Mouse (Mus musculus) hindlimb bud, embryonic 11.5 days (tissue): ENCODE measurements around the gene Cbx4.

Source experiments
- DNase-seq: peaks from one replicate; pipeline ENCODE4 v3.0.0-alpha.2; 2012; ENCODE audit warnings: low read depth, low spot score; ENCODE audit errors: extremely low spot score

Gene Cbx4

DNA sequence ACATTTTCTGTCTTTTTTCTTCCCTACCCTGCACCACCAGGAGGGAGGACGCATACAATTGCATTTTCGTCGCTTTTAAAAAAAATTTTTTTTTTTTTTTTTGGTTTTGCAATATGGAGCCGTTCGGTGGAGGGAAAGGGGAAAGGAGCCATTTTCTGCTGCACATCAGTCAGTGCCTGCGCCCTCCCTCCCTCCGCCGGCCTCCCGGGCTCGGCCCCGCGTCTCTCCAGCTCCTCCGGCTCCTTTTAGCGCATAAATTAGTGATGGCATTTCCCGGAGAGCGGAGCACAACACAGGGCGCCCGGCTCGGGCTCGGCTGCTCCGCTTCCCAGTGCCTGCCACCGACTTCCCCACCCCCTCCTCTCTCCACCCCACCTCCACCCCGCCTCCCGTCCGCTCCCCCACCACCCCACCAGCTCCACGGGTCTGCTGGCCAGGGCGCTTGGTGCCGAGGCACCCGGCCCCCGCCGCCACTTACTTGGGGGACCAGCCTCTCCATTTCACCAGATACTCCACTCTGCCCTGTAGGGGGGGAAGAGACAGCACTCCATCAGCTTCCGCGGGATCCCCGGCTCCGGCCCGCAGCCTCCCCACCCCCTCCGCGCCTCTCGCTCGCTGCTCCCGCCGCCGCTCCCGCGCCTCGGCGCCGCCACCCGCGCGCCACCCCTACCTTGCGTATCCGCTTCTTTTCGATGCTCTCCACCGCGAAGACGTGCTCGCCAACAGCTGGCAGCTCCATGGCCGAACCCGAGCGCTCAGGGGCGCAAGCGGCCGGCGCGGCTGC is 550 bp downstream of the Cbx4 start:
- no peak for DNase-seq

DNA sequence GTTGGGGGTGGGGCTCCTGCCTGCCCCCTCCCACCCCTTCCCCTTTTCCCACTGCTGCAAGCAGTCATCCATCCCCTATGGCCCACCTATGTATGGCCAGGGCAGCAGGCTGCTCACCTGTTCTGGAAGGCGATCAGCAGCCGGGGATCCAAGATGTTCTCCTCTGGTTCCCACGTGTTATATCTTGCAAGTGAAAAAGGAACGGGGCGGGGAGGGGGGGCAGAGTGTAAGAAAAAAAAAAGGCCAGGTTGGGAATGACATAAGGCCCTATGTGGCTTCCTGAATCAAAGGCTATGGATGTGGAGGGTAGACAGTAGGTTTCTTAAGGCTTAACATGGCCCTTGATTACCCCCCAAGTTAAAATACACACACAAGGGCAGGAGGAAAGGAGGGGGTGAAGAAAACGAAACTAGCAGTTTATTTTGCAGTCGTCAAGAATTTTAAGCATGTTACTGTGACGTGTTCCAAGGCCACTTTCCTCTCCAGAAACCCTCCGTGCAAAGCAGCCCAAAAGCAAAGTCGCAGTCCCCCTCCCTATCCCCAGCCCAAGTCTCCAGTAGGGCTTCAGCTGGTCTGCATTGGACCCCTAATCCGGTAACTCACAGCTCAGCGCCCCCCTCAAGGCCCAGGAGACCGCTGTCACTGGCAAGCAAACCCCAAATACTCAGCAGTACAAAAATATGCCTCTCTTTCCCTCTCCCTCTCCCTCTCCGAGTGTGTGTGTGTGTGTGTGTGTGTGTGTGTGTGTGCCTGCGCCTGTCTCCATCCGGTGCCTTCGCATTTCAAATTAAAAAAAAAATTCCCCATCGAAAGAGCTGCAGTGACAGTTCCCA is 1.4 kb downstream of the Cbx4 start:
- DNase-seq, result no peak

- DNase-seq, result no peak
These were observed 2.1 kb downstream of the Cbx4 start for GRCm38 (mm10) chr11:119083724-119084445.

DNA sequence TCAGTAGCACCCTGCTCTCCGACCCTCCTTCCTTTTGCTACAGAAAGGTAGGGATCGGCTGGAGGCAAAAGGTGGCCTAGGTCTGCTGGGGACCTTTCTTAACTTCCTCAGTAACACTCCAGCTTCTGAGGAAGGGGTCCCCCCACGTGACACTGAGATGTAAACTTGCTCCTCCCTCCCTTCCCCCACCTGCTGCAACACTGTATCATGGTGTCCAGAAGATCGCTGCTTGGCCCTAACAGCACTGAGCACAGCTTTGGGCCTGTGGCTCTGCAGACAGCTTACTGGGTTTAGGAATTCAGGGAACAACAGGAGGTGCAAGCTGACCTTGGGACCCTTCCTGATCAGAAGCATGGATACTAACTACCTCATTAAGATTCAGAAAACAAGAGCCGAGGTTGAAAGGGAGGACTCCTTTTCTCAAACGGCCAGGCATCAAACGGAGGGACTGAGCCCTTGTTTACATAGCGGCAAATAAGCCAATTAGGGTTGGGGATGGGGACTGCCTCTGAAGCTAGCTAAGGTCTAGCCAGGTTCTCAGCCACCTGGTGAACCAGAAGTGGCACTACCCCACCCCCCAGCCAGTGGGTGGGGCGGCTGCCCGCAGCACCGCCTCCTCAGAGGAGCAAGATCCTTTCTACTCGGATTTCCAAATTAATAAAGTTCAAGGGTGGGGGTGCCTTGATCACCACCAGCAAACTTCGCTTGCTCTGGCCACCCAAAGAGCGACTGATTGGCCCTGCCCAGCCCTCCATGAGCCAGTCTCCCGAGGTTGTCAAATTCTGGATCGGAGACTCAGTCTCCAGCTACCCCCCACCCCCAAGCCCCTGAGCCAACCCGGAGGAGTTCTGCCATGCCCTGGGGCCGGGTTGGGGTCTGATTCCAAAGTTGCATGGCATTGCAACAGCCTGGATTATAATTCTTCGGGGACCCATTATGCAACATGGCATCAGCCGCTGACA is 3.1 kb downstream of the Cbx4 start:
- no peak for DNase-seq

- no peak for DNase-seq
These were observed 4.0 kb downstream of the Cbx4 start for GRCm38 (mm10) chr11:119081839-119082637.

DNA sequence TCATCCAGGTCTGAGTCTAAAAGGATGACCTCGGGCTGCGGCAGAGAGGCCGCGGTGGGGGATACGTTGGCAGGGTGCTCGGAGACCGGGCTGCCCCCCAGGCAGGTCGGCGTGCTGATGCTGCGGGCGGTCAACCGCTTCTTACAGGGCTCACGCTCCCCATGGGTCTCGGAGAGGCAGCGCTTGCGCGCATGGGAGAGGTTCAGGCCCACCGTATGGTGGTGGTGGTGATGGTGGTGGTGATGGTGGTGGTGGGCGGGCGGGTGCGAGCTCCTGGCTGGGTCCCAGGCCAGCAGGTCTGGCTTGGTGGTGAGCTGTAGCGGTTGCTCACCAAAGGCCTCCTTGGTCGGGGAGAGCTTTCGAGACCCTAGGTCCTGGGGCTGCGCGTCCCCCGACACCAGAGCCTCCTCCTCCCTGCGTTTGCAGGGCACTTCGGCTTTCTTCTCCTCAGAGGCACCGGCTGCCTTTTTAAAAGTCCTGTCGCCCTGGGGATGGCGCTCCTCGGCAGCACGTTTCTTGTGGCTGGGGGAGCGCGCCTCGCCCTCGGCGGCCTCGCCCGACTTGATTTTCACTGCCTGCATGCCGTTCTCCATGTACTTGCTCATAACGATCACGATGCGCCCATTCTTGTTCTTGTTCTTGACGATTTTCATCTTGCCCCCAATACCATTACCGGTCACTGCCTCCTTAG is 4.7 kb downstream of the Cbx4 start:
- no peak for DNase-seq

GRCm38 (mm10) chr11:119080461-119081147 is 5.4 kb downstream of the Cbx4 start:
- DNase-seq, result no peak

- no peak for DNase-seq
These were observed 6.6 kb downstream of the Cbx4 start for GRCm38 (mm10) chr11:119079445-119079837.

DNA sequence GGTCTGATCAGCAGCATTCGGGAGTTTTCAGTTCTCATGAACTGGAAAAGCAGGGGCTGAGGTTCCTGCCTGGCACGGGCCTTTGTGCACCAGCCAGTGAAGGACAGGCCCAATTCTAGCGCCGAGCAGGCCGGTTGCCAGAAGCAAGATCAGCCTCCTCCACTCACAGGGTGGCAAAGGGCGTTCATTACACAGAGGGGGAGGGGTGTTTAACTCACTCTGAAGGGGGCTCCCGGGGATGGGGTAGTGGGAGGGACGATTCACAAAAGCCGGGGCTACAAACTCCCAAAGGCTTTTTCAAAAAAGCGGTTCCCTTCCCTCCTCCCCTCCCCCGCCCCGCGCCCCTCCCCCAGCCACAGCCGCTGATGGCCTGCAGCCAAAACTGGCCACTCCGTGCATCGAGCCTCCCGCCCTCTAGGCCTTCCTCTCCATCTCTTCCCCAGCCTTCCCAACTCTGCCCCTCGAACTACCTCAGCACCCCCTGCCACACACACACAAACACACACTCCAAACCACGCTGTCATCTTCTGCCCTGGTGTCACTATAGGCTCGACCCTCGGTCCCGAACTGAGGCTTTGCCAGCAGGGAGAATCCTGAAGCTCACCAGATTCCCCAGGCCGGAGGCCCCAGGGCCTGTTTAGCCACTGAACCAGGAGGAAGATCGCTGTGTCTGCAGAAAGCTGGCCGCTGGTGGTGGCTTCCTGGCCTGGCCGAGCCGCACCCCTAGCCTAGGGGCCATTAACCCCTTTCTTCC is 7.2 kb downstream of the Cbx4 start:
- DNase-seq, result no peak

- DNase-seq, result no peak
These were observed 8.3 kb downstream of the Cbx4 start for GRCm38 (mm10) chr11:119077755-119078154.

DNA sequence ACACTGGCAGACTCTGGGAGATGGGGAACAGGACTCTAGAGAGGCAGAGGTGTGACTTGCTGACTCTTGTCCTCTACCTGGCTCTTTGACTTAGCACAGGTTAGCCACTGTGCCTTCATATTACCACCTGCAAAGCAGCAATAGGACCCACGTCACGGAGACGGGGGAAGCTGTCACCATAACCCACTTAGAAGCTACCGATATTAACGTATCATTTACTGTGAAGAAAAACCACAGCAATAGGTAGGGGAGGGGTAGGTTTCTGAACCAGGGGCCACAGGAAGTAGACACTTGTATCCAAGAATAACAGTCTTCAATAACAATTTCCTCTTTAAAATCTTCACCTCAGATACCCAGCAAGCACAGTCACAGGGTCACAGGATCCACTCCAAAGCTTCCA is 10.2 kb downstream of the Cbx4 start:
- no peak for DNase-seq

DNA sequence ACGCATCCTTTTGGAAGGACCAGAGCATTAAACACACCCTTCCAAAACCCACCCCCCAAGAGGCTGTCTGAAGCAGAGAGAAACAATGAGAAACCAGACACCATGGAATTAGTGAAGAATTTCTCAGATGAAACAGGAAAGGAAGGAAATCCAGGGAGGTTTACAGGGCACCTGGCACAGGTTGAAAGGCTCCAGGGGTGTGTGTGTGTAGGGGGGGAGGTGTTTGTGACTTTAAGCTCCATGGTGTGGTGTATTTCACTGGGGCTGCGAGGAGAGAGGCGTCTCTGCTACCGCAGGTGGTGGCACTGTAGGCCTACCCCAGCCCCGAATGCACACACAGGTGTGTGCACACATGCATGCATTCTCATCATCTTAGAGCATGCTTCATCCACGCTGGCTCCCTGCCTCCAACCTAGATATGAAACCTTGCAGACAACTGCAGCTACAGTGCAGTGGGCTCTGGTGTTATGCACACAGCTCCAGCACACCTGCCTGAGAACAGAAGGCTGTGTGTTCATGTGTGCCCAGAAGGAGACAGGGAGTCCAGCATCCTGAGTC is 12.1 kb downstream of the Cbx4 start:
- DNase-seq, result no peak

GRCm38 (mm10) chr11:119072986-119073385 is 13.0 kb downstream of the Cbx4 start:
- DNase-seq, result no peak

GRCm38 (mm10) chr11:119072239-119072638 is 13.8 kb downstream of the Cbx4 start:
- DNase-seq, result no peak

GRCm38 (mm10) chr11:119066841-119067240 is 19.2 kb downstream of the Cbx4 start:
- no peak for DNase-seq

DNA sequence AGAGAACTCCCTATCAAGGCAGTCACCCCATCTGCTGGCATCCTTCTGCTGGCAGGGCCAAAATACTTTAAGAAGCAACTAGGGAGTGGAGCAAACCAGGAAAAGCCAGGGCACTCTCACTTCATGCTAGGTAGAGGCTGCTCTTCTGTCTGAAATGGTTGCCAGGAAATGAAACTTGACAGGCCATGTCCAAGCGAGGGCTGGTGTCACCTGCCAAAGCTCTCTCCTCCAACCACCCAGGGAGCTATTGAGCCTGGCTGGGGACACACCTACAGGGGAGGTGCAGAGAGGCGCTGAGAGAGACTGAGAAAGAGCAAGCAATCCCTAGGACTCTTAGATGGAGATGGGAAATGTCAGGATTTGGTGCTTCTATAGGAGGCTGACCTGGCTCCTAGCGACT is 26.8 kb downstream of the Cbx4 start:
- no peak for DNase-seq
